Comparison of ENCODE assay signal across 14 mouse cellular contexts in the genomic region with DNA sequence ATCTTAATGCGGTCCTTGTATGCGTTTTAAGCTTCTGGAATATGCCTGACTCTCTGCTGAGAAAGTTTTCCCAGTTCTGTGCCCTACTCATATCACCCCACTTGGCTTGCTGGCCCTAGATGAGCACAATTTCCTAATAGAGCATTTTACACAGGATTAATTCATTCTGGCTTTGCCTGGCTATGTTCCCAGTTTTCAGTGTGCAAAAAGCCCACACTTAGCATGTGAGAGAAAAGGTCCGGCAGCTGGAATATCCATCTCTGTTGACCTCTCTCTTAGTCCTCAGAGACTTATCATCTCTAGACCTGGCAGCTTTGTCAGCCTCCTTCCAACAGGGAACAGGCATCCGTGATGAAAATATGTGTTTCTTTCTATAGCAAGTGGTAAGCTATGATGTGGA.
A peak's percentile ranks its signal among the peaks of the same experiment; 100 is the strongest.
DNase-seq lines count a peak whose midpoint lies in the region; ATAC-seq and TF ChIP-seq lines count a peak whose summit lies in the region.
"Had no signal": no experiment of that assay in that cellular context is flagged by ENCODE, and none has a peak within 500 bp of the region (broad histone marks: within the 10 kb centered on the region; RNA-seq: fewer than 3 reads in every experiment).

No protein-coding gene starts in this region.

- H3K27ac ChIP-seq in embryonic facial prominence, embryonic 14.5 days (replicated peaks; ENCODE audit: low read depth, low read length) = no peak overlapping the region
- H3K27ac ChIP-seq in embryonic facial prominence, embryonic 10.5 days (replicated peaks) = no peak overlapping the region
- no peak overlapping the region for H3K27ac ChIP-seq in limb, embryonic 14.5 days (replicated peaks; ENCODE audit: low read depth, low read length)
- no peak overlapping the region for H3K27ac ChIP-seq in limb, embryonic 10.5 days
- H3K27ac ChIP-seq in forebrain, embryonic 16.5 days (ENCODE audit: low read length) = no peak overlapping the region
- H3K27ac ChIP-seq: embryonic facial prominence, embryonic 12.5 days; intestine, embryonic 15.5 days had no signal

- H3K9ac ChIP-seq in embryonic facial prominence, embryonic 14.5 days (ENCODE audit: low read depth, low read length) = no peak overlapping the region
- no peak overlapping the region for H3K9ac ChIP-seq in limb, embryonic 14.5 days (ENCODE audit: low read depth, low read length, severe bottlenecking)
- no peak overlapping the region for H3K9ac ChIP-seq in forebrain, embryonic 16.5 days (replicated peaks; ENCODE audit: low read depth, low read length)
- H3K9ac ChIP-seq: embryonic facial prominence, embryonic 12.5 days; intestine, embryonic 15.5 days had no signal

- 61% methylated on average over 4 of the region's 4 CpGs for WGBS in embryonic facial prominence, embryonic 14.5 days
- 85% methylated on average over 4 of the region's 4 CpGs for WGBS in embryonic facial prominence, embryonic 10.5 days
- 73% methylated on average over 4 of the region's 4 CpGs for WGBS in limb, embryonic 14.5 days
- 93% methylated on average over 4 of the region's 4 CpGs for WGBS in limb, embryonic 10.5 days
- 40% methylated on average over 4 of the region's 4 CpGs for WGBS in forebrain, embryonic 16.5 days

- TF ChIP-seq POLR2A in limb, embryonic 14.5 days (IDR thresholded peaks at IDR 0.05; ENCODE audit: borderline replicate concordance, extremely low read depth, insufficient read depth, insufficient read length) = no peak

- H3K36me3 ChIP-seq in embryonic facial prominence, embryonic 14.5 days (ENCODE audit: control insufficient read depth, insufficient read depth, low read length) = no peaks in the 10 kb centered on the region
- H3K36me3 ChIP-seq in embryonic facial prominence, embryonic 10.5 days (replicated peaks) = no peaks in the 10 kb centered on the region
- no peaks in the 10 kb centered on the region for H3K36me3 ChIP-seq in limb, embryonic 14.5 days (ENCODE audit: control insufficient read depth, insufficient read depth, low read length)
- no peaks in the 10 kb centered on the region for H3K36me3 ChIP-seq in limb, embryonic 10.5 days
- H3K36me3 ChIP-seq in forebrain, embryonic 16.5 days (ENCODE audit: control insufficient read depth, insufficient read depth) = no peaks in the 10 kb centered on the region
- H3K36me3 ChIP-seq: embryonic facial prominence, embryonic 12.5 days; intestine, embryonic 15.5 days had no signal

- ATAC-seq in embryonic facial prominence, embryonic 14.5 days (ENCODE audit: low read depth) = no peak
- ATAC-seq in limb, embryonic 14.5 days (ENCODE audit: low FRiP score, low read depth) = no peak
- ATAC-seq in forebrain, embryonic 16.5 days = peak; percentile 62
- no peak for ATAC-seq in megakaryocyte, adult 5-6 weeks (ENCODE audit: poor library complexity, severe bottlenecking)
- ATAC-seq: intestine, embryonic 15.5 days had no signal

- no peaks in the 10 kb centered on the region for H3K27me3 ChIP-seq in embryonic facial prominence, embryonic 14.5 days (replicated peaks; ENCODE audit: control insufficient read depth, insufficient read depth, low read length)
- H3K27me3 ChIP-seq in embryonic facial prominence, embryonic 10.5 days (replicated peaks; ENCODE audit: low read depth, poor library complexity, severe bottlenecking) = no peaks in the 10 kb centered on the region
- no peaks in the 10 kb centered on the region for H3K27me3 ChIP-seq in limb, embryonic 14.5 days (ENCODE audit: control insufficient read depth, insufficient read depth, low read length)
- no peaks in the 10 kb centered on the region for H3K27me3 ChIP-seq in limb, embryonic 10.5 days (ENCODE audit: low read depth, poor library complexity, severe bottlenecking)
- H3K27me3 ChIP-seq in forebrain, embryonic 16.5 days (replicated peaks; ENCODE audit: control insufficient read depth, insufficient read depth, low read length) = no peaks in the 10 kb centered on the region
- H3K27me3 ChIP-seq: embryonic facial prominence, embryonic 12.5 days; intestine, embryonic 15.5 days had no signal

- no peaks in the 10 kb centered on the region for H3K9me3 ChIP-seq in embryonic facial prominence, embryonic 14.5 days (ENCODE audit: control insufficient read depth, low read length)
- no peaks in the 10 kb centered on the region for H3K9me3 ChIP-seq in embryonic facial prominence, embryonic 10.5 days
- H3K9me3 ChIP-seq in limb, embryonic 14.5 days (ENCODE audit: control insufficient read depth, low read length) = no peaks in the 10 kb centered on the region
- H3K9me3 ChIP-seq in limb, embryonic 10.5 days (replicated peaks) = no peaks in the 10 kb centered on the region
- no peaks in the 10 kb centered on the region for H3K9me3 ChIP-seq in forebrain, embryonic 16.5 days (ENCODE audit: control insufficient read depth, low read length)
- H3K9me3 ChIP-seq: embryonic facial prominence, embryonic 12.5 days; intestine, embryonic 15.5 days had no signal

- H3K4me1 ChIP-seq in embryonic facial prominence, embryonic 14.5 days (ENCODE audit: control insufficient read depth, insufficient read depth, low read length) = no peaks in the 10 kb centered on the region
- no peaks in the 10 kb centered on the region for H3K4me1 ChIP-seq in embryonic facial prominence, embryonic 10.5 days
- H3K4me1 ChIP-seq in limb, embryonic 14.5 days (ENCODE audit: control insufficient read depth, insufficient read depth, low read length) = no peaks in the 10 kb centered on the region
- H3K4me1 ChIP-seq in limb, embryonic 10.5 days = no peaks in the 10 kb centered on the region
- H3K4me1 ChIP-seq in forebrain, embryonic 16.5 days (replicated peaks; ENCODE audit: control insufficient read depth, insufficient read depth, low read length) = peaks cover 16% of the 10 kb centered on the region
- H3K4me1 ChIP-seq: embryonic facial prominence, embryonic 12.5 days; intestine, embryonic 15.5 days had no signal

- no peak overlapping the region for H3K4me2 ChIP-seq in embryonic facial prominence, embryonic 14.5 days (ENCODE audit: low read depth, low read length)
- no peak overlapping the region for H3K4me2 ChIP-seq in limb, embryonic 14.5 days (replicated peaks; ENCODE audit: low read depth, low read length, severe bottlenecking)
- no peak overlapping the region for H3K4me2 ChIP-seq in forebrain, embryonic 16.5 days (ENCODE audit: low read length)
- H3K4me2 ChIP-seq: embryonic facial prominence, embryonic 12.5 days; intestine, embryonic 15.5 days had no signal

- DNase-seq in embryonic facial prominence, embryonic 14.5 days (ENCODE audit: low spot score) = peak; percentile 19
- DNase-seq in embryonic facial prominence, embryonic 10.5 days (ENCODE audit: low spot score) = no peak
- peak; percentile 9 for DNase-seq in limb, embryonic 14.5 days (ENCODE audit: low spot score)
- no peak for DNase-seq in limb, embryonic 10.5 days (ENCODE audit: low spot score)
- peak; percentile 19 for DNase-seq in lung, postnatal 14 days
- DNase-seq in adrenal gland, adult 18-20 months (ENCODE audit: low spot score in 2 of 2) = no peak
- DNase-seq: adrenal gland, postnatal 14 days; cerebellum, postnatal 25 days; kidney, postnatal 14 days; right cerebral cortex, adult 18-20 months had no signal

- H3K4me3 ChIP-seq in embryonic facial prominence, embryonic 14.5 days (ENCODE audit: low read depth, low read length) = no peak overlapping the region
- no peak overlapping the region for H3K4me3 ChIP-seq in embryonic facial prominence, embryonic 10.5 days
- H3K4me3 ChIP-seq in limb, embryonic 14.5 days (replicated peaks; ENCODE audit: low read length) = no peak overlapping the region
- no peak overlapping the region for H3K4me3 ChIP-seq in limb, embryonic 10.5 days
- no peak overlapping the region for H3K4me3 ChIP-seq in forebrain, embryonic 16.5 days (replicated peaks; ENCODE audit: low read length)
- H3K4me3 ChIP-seq: embryonic facial prominence, embryonic 12.5 days; intestine, embryonic 15.5 days had no signal

Comparison
In these comparisons a context has a peak if more than half of its experiments do, and no peak if none do; other contexts are left out.
1. DNase-seq: peak in embryonic facial prominence, embryonic 14.5 days (single experiment), limb, embryonic 14.5 days (single experiment) and lung, postnatal 14 days (single experiment); none in embryonic facial prominence, embryonic 10.5 days (single experiment), limb, embryonic 10.5 days (single experiment) and adrenal gland, adult 18-20 months (0 of 2).